Mouse (Mus musculus) lung, adult 10 weeks (tissue): Measurements from ENCODE around the gene Il19. TPM values are rescaled to one million over a fixed set of nuclear protein-coding genes. Genes with fewer than 3 reads are reported as not detected.

Source experiments
- polyA plus RNA-seq: library from polyadenylated mRNA; stranded (reverse); fragments of 350-450 nt; fragmentation: Illumina TruSeq; extraction: RNeasy Lipid Tissue Mini Kit (QIAGEN cat#74804); gene quantifications from one replicate; pipeline ENCODE4 v1.2.3, GENCODE M21; 2014; ENCODE audit warnings: low read depth, low replicate concordance; ENCODE audit not compliant: insufficient read depth

Gene Il19
- polyA plus RNA-seq = not detected

DNA sequence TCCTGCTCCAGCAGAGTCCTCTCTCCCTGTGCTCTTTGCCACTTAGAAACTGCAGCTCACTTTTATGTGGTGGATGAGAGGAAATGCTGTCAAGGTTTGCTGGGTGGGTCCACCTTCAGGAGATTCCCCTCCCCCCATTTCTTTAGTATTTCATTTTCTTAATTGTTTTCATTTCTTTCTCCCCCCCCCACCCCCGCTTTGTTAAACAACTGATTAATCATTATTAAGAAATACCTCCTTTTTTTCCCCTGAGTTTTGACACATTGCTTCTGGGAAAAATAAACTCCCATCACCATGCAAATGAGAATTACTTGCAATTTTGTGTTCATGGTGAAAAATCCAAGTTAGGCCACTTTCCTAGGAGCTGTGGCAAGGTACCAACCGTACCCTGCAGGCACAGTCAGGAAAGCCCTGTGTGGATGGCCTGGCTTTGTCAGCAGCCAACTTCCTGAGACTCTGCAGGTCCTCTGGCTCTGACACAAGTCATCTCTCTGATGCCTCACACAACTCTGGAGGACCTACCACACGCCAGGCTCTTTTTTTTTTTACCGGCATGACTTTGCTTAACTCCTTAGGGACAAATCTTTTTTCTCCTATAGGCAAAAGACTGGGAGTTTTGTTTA lies at the start of gene Il19:
Gene Il19, minus strand, starts transcription at position 51 of the 623 bp plus-strand sequence.

DNA sequence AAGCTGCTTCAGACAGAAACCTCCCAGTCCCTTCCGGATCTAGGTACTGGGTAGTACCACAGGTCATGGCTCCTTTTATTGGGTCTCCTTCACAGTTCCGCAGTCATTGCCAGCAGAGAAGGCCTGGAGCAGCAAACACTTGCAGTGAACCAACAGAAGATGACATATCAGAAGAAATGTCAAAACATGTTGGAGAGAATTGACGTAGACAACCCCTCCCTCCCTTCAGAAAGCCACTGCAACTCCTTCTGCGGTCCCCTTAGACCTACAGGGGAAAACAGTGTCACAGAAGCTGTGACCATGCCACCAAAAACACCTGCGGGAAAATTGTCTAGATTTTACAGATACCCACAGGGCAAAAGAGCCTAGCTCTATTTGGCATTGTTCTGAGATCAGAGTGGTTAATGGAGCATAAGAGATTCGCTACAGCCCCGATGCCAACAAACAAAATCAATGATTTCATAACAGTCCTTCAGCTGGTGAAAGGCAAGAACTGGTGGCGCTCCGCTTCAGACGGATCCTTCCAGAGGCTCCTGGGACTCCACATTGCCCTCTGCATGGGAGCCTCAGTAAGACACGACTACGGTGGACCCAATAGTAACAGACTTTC lies 28.4 kb downstream of the Il19 start, which contains the start of gene Il20:
Gene Il20, minus strand, starts transcription at position 51 of the 610 bp plus-strand sequence.

DNA sequence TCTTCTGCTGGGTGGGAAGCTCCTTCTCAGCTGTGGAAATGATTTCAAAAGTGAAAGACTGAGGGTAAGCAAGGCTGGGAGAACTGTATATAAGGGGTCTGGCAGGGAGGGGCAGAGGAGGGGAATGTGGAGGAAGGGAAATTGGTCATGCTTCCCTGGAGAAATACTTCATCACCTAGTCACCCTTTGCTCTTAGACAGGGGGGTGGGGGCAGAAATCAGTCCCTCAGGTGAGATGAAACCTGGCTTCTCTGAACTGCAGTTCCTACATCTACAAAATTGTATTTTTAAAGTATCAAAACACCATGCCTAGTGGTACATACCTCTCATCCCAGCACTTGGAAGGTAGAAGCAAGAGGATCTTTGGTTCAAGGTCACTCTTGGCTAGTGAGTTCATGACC lies 52.6 kb downstream of the Il19 start, which contains the start of gene Il24:
Gene Il24, minus strand, starts transcription at position 101 of the 400 bp plus-strand sequence.

Other genes with a start within 250 kb of the Il19 start
- not detected for gene Gm29427, start 224.3 kb downstream of the Il19 start, polyA plus RNA-seq
- gene Yod1, start 222.8 kb downstream of the Il19 start, polyA plus RNA-seq = 2.7 TPM
- 8.9 TPM for gene Pfkfb2, start 210.9 kb downstream of the Il19 start, polyA plus RNA-seq
- gene AA986860, start 208.1 kb downstream of the Il19 start, polyA plus RNA-seq = 33.0 TPM
- 0.31 TPM for gene Fcamr, start 139.2 kb downstream of the Il19 start, polyA plus RNA-seq
- gene Pigr, start 113.4 kb downstream of the Il19 start, polyA plus RNA-seq = 19.6 TPM
- 22.6 TPM for gene Fcmr, start 74.4 kb downstream of the Il19 start, polyA plus RNA-seq
- gene Il24, start 52.7 kb downstream of the Il19 start, polyA plus RNA-seq = not detected
- gene Il20, start 28.7 kb downstream of the Il19 start, polyA plus RNA-seq = not detected
- gene Il10, start 79.7 kb upstream of the Il19 start, polyA plus RNA-seq = 0.18 TPM
- 85.4 TPM for gene Mapkapk2, start 157.7 kb upstream of the Il19 start, polyA plus RNA-seq
- gene Dyrk3, start 198.2 kb upstream of the Il19 start, polyA plus RNA-seq = 1.7 TPM
- gene Eif2d, start 213.1 kb upstream of the Il19 start, polyA plus RNA-seq = 28.3 TPM